Mouse (Mus musculus): ENCODE results near the gene Gm49322.
"Not testable (repeated sequence)": the region's sequence is repeated elsewhere in the genome, so short reads cannot be mapped to it uniquely, and the experiment has no call there.

The Gm49322 gene

GRCm38 (mm10) chr10:80614351-80614750 is 8.5 kb downstream of the Gm49322 start:
- no peak for DNase-seq

- DNase-seq = no peak
Observed at GRCm38 (mm10) chr10:80618181-80618580, 12.4 kb downstream of the Gm49322 start.

- no peak for DNase-seq
Observed at GRCm38 (mm10) chr10:80619465-80620244, 13.8 kb downstream of the Gm49322 start.

GRCm38 (mm10) chr10:80620365-80620764 is 14.5 kb downstream of the Gm49322 start:
- peak; percentile 35 for DNase-seq

DNA sequence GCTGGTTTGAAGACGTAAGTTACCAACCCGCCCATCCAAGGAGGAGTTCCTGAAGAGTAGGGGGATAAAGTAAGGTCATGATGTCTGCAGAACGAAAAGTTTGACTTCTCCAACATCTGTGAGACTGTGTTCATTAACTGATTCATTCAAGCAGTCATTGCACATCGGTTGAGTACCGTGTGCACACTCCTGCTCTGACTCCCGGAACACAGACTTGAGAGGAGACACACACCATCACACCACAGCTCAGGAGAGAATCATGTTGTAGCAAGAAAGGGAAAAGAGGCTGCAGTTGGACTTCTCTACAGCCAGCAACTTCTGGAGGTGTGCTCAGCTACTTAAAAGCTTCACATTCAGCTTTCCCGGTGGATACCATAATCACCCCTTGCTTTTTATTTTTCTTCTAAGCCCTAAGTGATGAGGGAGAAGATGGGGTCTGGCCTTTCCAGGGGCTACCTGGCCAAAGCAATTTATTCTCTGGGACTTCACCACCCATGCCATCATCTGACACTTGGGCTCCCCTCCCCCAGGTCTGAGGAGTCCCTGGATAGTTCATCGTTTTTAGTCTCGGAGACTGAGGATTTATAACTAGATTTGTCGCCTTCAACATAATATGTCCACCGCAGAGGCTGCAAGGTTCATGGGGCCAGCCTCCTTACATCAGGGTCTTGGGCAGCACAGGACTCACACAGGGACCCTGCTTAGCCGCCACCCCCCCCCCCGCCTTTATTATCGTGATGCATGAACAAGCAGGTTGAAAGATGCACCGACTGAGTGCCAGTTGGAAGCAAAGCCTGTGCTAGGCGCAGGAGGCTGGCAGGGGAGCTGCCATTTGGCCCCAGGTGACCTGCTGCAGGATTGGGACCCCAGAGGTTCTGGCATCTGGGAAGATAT is 15.2 kb downstream of the Gm49322 start:
- DNase-seq = no peak

- no peak for DNase-seq
Observed at GRCm38 (mm10) chr10:80621690-80621939, 15.8 kb downstream of the Gm49322 start.

- DNase-seq = peak; percentile 99
Observed at GRCm38 (mm10) chr10:80621940-80622660, 16.3 kb downstream of the Gm49322 start.

GRCm38 (mm10) chr10:80622661-80623456 is 17.0 kb downstream of the Gm49322 start, which contains the start of gene Csnk1g2:
Gene Csnk1g2, plus strand, starts transcription at chr10:80622838.
- no peak for DNase-seq

DNA sequence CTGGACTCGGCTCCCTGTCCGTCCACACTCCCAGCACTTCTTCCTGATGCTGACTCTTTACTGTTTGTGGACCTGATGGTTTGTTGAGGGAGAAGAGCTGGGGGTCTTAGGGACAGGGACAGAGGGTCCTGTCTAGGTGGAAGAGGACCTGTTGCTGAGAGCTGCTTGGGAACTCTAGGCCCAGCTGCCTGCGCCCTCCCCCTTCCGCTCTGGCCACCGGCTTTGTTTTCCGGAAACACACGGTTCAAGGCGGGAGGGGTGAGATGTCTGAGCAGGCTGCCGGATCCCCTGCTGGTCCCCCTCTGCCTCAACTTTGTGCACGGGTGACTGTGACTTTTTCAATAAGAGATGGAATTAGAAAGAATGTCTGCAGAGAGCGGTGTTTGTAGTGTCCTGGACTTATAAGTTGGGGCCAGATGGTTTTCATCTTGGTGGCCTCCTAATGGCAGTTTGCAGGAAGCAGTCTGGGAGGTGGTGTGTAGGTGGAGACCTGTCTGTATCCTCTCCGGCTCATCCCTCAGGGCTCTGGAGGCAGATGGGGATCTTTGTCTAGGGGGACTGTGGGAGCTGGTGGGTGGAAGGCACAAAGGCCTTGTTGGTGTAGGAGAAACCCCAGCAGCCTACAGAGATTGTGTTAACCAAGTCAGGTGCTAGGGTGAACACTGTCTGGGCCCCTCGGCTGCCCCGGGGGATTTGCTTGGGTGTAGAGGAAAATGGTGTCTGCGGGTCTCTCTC is 17.8 kb downstream of the Gm49322 start:
- peak; percentile 59 for DNase-seq

- DNase-seq = no peak
Observed at GRCm38 (mm10) chr10:80625764-80626163, 19.9 kb downstream of the Gm49322 start.

DNA sequence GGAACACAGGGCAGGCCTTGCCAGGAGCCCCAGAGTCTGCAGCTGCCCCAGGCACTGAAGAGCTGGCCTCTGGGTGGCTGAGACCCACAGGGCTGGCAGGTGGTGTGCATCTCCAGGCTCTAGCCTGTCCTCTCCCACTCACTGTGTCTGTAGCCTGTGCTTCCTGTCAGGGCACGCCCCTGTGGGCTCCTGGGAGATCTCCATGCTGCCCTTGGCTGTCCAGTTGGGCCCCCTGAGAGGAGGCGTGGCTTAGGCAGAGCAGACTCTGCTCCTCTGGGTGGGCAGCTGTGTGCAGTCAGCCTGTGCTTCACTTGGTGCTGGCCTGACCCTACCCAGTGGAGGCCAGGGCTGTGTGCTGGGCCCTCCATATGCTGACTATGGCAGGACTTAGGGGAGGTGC is 21.9 kb downstream of the Gm49322 start:
- DNase-seq = no peak

DNA sequence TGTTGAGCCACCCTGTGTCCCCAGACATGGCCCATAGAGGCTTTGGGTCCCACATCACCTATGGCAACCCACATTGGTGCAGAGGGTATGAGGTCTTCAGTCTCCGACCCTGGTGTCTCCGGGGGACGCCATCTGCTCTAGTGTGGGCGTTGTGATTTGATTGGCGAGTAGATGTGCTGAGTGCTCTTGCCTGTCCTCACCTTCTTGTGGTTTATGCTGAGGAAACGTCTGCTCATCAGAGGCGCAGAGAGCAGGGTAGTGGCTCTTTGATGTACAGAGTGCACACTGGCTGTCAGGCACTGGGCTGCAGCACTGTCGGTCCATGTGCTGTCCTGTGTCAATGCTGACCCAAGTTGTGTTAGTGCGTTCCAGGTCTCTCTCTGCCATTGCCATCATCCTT is 23.1 kb downstream of the Gm49322 start:
- no peak for DNase-seq

- DNase-seq = no peak
Observed at GRCm38 (mm10) chr10:80635345-80635744, 29.5 kb downstream of the Gm49322 start.

DNA sequence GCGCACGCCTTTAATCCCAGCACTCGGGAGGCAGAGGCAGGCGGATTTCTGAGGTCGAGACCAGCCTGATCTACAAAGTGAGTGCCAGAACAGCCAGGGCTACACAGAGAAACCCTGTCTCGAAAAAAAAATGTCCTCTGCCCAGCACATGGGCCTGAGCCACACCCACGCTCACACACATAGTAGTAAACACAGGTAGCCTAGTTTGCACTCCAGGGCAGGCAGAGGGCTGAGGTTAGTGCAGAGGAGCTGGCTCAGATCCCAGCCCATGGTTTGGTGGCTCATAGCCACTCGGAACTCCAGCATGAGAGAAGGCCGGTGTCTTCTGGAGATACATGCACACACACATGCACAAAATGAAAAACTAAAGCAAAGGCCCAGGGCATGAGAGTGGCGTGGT is 41.1 kb downstream of the Gm49322 start:
- no peak for DNase-seq

GRCm38 (mm10) chr10:80649910-80650309 is 44.1 kb downstream of the Gm49322 start:
- not testable (repeated sequence) for DNase-seq

GRCm38 (mm10) chr10:80650392-80650791 is 44.6 kb downstream of the Gm49322 start:
- no peak for DNase-seq

DNA sequence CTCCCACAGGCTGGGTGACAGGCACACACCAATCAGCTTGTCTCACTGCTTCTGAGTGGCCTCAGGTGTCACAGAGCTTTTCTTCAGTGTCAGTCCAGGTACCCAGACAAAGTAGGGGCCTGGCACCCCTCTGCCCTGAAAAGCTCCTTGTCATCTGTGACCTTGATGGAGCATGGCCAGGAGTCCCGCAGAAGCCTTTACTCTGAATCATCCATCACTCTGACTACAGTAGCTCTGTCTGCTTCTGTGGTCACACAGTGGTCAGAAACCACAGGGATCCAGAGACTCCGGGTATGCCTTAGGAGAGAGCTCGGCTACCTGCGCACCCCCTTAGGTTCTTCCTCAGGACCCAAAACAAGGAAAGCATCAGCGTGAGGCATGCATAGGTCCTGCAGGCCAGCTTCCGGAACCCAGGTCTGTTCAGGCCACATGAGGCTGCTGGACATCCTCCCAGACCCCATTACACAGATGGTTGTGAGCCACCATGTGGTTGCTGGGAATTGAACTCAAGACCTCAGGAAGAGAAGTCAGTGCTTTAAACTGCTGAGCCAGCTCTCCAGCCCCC is 47.4 kb downstream of the Gm49322 start:
- DNase-seq = no peak

- DNase-seq = no peak
Observed at GRCm38 (mm10) chr10:80654866-80655265, 49.0 kb downstream of the Gm49322 start.

DNA sequence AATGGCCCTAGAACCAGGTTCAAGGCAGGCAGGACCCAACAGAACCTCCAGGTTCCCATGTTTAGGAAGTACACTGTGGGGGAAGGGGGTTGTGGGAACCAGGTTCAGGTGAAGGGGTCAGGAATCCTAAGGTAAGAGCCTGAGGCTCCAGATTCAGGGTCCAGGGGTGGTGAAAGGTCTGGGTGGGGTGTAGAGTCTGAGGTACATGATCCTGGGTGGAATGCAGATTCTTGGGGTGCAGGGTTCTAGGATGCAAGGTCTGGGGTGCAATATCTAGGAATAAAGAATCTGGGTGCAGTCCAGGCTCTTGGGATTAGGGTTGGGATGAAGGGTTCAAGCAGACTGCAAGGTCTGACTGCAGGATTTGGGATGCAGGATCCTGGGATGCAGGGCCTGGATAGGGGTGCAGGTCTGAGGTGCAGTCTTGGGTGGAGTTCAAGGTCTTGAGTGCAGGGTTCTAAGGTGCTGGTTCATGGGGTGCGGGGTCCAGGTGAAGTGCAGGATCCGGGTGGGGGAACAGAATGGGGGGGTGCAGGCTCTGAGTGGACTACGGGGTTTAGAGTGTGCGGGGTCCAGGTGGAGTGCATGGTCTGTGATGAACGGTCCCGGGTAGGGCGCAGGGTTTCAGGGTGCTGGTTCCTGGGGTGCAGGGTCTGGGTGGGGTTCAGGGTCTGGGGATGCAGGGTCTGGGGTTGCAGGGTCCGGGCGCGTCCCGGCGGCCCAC is 49.7 kb downstream of the Gm49322 start:
- no peak for DNase-seq

DNA sequence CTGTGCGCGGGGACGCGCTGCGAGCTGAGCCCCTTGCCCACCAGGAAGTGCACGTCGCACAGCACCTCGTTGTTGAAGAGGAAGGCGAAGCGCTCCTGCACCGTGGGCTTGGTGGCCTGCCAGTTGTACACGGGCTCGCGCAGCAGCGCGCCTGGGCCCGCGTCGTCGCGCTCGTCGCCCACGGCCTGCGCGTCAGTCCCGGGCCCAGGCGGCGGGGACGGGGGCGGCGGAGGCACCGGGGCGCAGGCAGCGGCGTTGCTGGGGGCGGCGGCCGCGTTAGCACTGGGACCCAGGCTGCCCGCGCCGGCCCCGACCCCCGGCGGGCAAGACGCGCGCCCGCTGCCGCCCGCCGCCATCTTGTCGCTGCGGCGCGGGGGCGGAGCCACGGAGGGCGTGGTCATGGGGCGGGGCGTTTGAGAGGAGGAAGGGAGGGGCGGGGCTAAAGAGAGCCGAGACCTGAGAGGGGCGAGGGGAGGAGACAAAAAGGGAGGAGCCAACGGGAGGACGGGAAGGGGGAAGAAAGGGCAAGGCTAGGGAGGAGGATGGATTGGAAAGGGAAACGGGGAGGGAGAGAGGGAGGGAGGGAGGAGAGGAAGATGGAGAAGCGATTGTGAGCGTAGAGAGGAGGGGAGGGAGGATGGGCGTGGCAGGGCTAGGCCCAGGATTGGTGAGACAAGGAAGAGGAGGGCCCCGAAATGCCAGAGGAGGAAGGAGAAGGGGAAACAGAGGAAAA is 50.5 kb downstream of the Gm49322 start:
- peak; percentile 97 for DNase-seq

All from cerebellum, adult 8-10 months (tissue).